Mouse (Mus musculus) heart, embryonic 15.5 days (tissue): Measurements from ENCODE around the gene Olfr704. TPM values are rescaled to one million over a fixed set of nuclear protein-coding genes. Genes with fewer than 3 reads are reported as not detected.

Experiments used
- polyA plus RNA-seq: library from polyadenylated mRNA; unstranded; fragments of >200 nt; fragmentation: Nextera tagmentation; extraction: Ambion mirVana; gene quantifications from 2 replicates; pipeline ENCODE4 v1.2.1, GENCODE M21; 2015

Olfr704 gene
- polyA plus RNA-seq, 1 experiment from 2014 or later: not detected

Other genes starting within 250 kb of the Olfr704 start
- gene Olfr693, start 182.6 kb upstream of the Olfr704 start, polyA plus RNA-seq: not detected in 2 replicates
- gene Olfr694, start 171.4 kb upstream of the Olfr704 start, polyA plus RNA-seq: not detected in 2 replicates
- not detected in 2 replicates for gene Olfr695, start 146.8 kb upstream of the Olfr704 start, polyA plus RNA-seq
- not detected in 2 replicates for gene Olfr697, start 120.7 kb upstream of the Olfr704 start, polyA plus RNA-seq
- gene Olfr698, start 107.8 kb upstream of the Olfr704 start, polyA plus RNA-seq: not detected in 2 replicates
- gene Olfr699, start 70.0 kb upstream of the Olfr704 start, polyA plus RNA-seq: not detected in 2 replicates
- not detected in 2 replicates for gene Olfr700, start 54.4 kb upstream of the Olfr704 start, polyA plus RNA-seq
- gene Olfr701, start 49.1 kb upstream of the Olfr704 start, polyA plus RNA-seq: not detected in 2 replicates
- not detected in 2 replicates for gene Olfr702, start 29.3 kb upstream of the Olfr704 start, polyA plus RNA-seq
- gene Olfr703, start 19.8 kb upstream of the Olfr704 start, polyA plus RNA-seq: not detected in 2 replicates
- gene Olfr705, start 13.7 kb downstream of the Olfr704 start, polyA plus RNA-seq: not detected in 2 replicates
- gene Olfr706, start 25.0 kb downstream of the Olfr704 start, polyA plus RNA-seq: not detected in 2 replicates
- not detected in 2 replicates for gene Olfr707, start 38.1 kb downstream of the Olfr704 start, polyA plus RNA-seq
- not detected in 2 replicates for gene Olfr1532-ps1, start 44.8 kb downstream of the Olfr704 start, polyA plus RNA-seq
- not detected in 2 replicates for gene Olfr709-ps1, start 69.0 kb downstream of the Olfr704 start, polyA plus RNA-seq
- gene Olfr710, start 85.1 kb downstream of the Olfr704 start, polyA plus RNA-seq: not detected in 2 replicates
- not detected in 2 replicates for gene Olfr6, start 100.8 kb downstream of the Olfr704 start, polyA plus RNA-seq
- not detected in 2 replicates for gene Olfr711, start 112.3 kb downstream of the Olfr704 start, polyA plus RNA-seq
- not detected in 2 replicates for gene Olfr2, start 142.9 kb downstream of the Olfr704 start, polyA plus RNA-seq
- gene Olfr713, start 168.0 kb downstream of the Olfr704 start, polyA plus RNA-seq: not detected in 2 replicates
- gene Olfr714, start 207.8 kb downstream of the Olfr704 start, polyA plus RNA-seq: not detected in 2 replicates
- not detected in 2 replicates for gene Olfr17, start 230.0 kb downstream of the Olfr704 start, polyA plus RNA-seq
- not detected in 2 replicates for gene Olfr715b, start 247.2 kb downstream of the Olfr704 start, polyA plus RNA-seq